Mouse (Mus musculus) liver, embryonic 14.5 days (tissue): ENCODE measurements around the gene Katna1.

Experiments
- CTCF ChIP-seq: IDR thresholded peaks from 2 replicates; pipeline ENCODE4 v1.5.1; 2016; ENCODE audit warnings: antibody characterized with exemption, low read depth, control low read depth
- EP300 ChIP-seq: IDR thresholded peaks from 2 replicates; pipeline ENCODE4 v1.6.1; 2016; ENCODE audit warnings: antibody characterized with exemption, low read depth

- TF ChIP-seq CTCF = no peak
- no peak for TF ChIP-seq EP300
Measured at GRCm38 (mm10) chr10:7731582-7731981, 5.8 kb downstream of the Katna1 start.
